Mouse (Mus musculus) urinary bladder, postnatal 4 days (tissue): ENCODE measurements at regions not wholly inside any gene's neighbourhood (a gene's known extent, or its start where the extent isn't known, plus 50 kb on each side); places are given as distances from the start of the nearest gene placed in this dataset.

Experiments used
- DNase-seq, 2 experiments: peaks; one replicate each; pipeline ENCODE4 v3.0.0; 2021 to 2022; ENCODE audit warnings: low spot score in 2 of 2

- no peak for DNase-seq
Observed at GRCm38 (mm10) chr9:113091881-113092280, 616.2 kb downstream of the Pdcd6ip start.

DNA sequence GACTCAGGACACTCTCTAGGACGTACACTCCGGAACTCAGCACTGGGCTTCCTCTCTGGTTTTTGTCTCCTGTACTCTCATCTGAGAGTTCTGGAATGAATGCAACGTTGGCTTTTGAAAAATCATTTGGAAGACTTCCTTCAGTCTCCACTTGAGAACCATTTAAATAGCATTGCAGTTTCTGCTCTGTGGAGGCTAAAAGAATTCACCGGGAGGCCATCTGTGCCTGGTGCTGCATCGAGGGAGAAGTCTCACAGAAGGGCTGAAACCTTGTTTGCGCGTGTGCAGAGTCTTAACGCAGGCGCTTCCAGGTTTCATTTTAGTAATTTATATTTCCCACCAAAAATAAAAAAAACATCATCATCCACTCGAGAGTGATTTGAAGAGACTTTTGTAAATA is 620.3 kb downstream of the Pdcd6ip start:
- DNase-seq = no peak

GRCm38 (mm10) chr9:113085281-113085810 is 622.7 kb downstream of the Pdcd6ip start:
- no peak for DNase-seq

DNA sequence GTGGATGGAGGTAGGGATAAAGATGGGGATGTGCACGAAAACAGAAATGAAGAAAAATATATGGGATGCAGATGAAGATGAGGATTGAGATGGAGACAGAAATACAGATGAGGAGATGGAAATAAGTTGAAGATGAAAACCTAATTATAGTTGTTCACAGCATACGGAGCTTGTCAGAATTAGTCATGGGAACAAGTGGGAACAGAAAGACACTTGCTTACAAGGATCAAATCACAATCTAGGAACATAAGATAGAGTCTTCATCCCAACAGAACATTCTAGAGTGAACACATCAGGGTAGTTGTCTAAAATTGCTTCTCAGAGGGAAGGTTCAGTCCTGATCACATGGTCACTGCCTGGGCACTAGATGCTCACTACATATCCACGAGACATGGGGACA is 633.2 kb downstream of the Pdcd6ip start:
- no peak for DNase-seq

DNA sequence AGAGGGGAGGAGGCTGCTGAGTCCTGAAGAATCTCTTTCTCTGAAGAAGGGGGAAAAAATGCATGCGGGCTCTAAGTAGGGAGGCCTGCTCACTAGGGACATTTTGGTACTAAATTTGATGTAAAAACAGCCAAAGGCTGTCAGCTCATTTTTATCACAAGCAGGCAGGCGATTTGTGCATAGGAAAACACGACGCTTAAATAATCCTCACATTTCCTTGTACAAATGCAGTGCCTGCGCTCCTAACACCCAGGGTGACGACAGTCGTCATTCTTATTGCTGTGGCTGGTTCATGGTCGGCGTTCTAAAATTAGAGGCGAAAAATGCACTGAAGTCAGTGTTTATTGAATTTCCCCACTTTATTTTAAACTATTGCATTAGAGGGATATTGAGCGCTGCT is 650.6 kb downstream of the Pdcd6ip start:
- no peak for DNase-seq

DNA sequence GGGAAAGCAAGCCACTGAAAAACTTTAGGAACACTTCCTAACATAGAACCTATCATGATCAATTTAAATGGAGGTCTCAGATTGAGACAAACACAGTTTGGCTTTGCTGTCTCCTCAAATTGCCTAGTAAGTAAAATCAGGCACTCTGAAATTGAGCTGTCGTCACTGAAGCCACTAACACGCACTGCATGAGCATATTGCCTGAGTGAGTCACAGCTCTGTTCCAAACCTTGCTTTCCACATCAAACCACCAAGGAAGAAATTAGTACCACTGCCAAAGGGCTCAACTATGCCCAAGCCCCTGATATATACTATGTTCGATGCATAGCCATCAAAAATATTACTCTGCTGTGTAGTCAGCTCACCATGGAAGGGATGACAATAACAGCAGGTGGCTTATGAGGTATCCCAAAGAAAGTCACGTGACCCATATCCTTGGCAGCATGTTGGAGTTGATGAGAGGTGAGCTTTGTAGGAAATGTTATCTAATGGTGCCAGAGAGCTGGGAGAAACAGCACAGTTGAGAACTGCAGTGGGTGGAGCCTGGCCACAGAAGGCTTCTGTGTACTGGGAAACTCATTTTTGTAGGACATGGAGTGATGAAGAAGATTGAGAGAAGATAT is 663.4 kb downstream of the Pdcd6ip start:
- DNase-seq = no peak

DNA sequence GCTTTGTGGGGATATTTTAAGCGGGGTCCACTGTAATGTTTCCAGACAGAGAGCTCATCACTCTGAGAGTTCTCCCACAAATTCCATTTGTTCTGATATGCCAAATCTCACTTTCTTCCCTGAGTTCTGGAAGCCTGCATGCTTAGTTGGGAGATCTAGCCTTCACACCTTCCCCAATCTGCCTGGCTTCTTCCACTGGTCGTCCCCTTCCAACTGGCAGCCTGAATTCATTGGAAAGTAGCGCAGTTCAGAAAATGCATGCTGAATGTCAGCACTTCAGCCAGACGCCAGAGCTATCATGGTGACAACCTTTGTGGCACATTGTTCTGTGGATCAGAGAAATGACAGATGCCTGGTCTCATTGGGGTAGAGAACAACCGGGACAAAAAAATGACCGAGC is 667.2 kb downstream of the Pdcd6ip start:
- no peak for DNase-seq

DNA sequence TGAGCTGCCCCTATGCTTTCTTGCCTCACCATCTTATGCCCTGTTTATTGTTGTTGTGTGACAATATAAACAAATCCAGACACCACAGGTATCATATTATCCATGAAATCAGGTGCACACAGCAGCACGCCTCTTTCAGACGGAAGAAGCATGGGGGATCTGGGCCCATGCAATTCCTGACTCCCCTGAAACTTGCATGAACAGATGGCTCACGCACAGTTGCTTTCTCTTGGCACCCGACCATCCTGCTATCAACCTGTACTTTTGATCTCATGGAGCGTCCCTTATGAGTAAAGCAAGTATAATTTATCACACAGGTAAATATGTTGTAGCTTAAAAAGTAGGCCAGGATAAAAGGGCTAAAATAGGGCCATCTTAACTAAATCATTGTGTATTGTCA is 674.1 kb downstream of the Pdcd6ip start:
- DNase-seq = no peak

DNA sequence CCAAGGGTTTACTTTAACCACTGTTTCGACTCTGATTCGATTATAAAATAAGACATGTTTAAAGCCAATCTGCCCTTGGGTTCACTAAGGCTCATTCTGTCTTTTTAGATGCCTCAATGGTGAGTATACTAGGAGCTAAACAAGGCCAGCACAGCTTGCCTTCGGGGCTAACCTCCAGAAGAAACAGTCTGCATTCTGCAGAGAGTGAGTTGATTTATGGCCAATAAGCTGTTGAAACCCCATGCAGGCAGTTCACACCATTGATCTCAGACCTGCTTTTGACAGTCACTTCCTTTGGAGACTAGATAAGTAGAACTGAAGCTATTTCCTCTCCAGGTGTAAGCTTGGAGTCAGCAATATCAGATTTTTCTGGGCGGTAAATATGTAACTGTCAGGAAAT is 679.0 kb downstream of the Pdcd6ip start:
- DNase-seq = no peak

GRCm38 (mm10) chr9:113026904-113027193 is 681.2 kb downstream of the Pdcd6ip start:
- DNase-seq = no peak

GRCm38 (mm10) chr9:113026096-113026903 is 681.8 kb downstream of the Pdcd6ip start:
- DNase-seq = no peak

DNA sequence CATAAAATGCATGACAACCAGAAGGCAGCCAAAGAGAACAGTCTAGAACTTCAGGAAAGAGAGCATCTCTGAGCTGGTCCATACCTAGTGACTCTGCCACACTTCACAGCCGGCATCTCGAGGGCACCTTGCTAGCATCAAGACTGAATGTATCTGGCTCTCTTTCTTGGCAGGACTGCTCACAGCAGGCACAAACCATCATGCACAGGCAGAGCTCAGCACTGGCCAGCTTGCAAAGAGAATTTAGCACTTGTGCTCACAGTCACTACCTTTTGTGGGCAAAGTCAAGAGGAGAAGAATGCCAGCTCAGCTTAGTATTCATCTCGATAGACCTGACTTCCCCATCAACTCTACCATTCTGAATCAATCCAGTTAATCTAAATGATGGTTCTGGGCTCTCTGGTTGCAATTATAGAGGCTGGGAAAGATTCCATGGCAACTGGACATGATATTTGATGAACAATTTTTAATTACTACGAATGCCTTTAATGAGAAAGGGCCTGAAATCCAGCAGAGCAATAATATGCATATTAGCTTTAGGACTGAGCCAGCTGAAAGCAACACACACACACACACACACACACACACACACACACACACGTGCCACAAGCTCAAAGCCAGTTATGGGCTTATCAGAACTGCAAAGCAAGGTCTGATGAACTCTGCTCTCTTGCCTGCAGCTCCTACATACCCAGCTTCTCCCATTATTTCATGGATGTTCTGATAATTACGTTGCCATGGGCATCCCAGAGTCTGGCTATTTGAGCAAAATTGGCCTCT is 686.0 kb downstream of the Pdcd6ip start:
- DNase-seq = no peak

DNA sequence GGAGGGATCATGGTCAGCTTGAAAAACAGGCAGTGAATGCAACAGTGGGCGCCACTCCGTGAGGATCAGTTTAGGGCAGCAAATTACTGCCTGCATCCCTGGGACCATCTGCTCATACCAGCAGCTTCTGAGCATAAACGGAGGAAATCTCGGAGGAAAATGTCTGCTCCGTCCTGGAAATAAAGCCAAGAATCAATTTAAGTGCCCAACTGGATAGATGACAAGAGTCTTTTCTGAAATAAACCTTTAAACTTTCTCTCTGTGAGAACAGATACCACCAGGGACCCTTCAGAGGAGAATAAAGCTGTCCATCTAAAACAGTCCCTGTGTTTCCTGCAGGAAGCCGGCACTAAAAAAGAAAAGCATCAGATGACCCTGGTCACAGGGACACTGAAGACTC is 688.5 kb downstream of the Pdcd6ip start:
- no peak for DNase-seq

DNA sequence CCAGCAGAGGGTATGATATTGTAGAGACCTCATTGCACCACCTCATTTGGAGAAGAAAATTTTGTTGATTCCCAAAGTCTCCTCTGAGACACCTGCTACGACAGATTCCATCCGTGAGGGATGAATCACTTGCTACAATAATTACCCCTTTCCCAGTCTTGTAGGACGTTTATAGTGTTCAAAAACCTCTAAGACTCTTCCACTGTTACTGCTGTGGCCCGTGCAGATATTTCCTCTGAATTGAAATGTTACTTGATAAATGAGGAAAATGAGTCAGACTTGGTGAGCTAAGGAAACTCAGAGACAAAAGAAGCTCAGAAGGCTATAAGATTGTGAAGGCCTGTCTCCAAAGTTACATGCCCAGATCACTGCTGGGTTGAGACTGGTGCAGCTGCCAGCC is 700.0 kb downstream of the Pdcd6ip start:
- no peak for DNase-seq

DNA sequence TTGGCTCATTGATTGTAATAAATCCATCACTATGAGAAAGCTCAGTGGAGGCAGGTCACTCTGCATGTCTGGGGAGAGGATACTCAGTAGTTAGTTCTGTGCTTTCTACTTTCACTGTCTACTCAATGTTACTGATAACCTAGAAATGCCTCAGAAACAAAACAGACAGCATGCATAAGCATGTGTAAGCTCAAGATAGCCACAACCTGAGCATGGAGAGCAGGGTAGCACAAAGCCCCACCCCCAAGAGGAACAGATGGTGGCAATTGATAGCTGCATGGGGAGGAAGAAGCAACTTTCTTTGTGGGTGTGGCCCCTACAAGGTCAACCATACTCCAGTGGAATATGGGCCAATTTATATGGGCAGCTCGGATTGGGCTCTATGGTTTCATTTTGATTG is 711.9 kb downstream of the Pdcd6ip start:
- no peak for DNase-seq

DNA sequence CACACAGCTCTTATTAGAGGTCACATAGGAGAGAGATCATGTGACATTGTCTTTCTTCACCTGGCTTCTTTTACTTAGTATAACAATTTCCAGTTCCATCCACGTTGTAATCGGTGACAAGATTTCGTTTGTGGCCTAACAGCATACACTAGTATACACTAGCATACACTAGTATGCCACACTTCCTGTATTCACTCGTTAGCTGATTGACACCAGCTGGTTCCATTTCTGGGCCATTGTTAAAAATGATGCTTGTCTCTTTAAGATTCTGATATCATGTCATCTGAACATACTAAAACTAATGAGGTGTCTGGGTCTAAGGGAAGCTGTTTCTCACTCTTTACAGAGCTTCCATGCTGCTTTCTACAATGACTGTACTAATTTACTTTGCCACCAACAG is 713.3 kb downstream of the Pdcd6ip start:
- DNase-seq = no peak

DNA sequence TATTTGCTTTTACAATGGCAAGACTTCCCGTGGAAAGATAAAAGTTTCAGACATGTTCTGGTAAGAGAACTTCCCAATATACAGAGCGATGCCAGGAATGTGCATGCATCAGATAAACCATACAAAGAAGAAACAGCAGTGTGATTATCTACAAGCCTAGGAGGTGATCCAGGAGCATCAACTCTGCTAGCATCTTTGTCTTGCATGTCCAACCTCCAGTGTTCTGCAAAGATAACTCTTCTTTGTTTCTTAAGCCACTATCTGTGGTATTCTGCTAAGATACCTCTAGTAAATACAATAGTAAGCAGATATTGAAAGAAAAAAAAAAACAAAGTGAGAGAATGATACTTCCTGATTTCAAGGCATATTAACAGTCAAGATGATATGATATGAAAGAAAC is 714.4 kb downstream of the Pdcd6ip start:
- DNase-seq = no peak

DNA sequence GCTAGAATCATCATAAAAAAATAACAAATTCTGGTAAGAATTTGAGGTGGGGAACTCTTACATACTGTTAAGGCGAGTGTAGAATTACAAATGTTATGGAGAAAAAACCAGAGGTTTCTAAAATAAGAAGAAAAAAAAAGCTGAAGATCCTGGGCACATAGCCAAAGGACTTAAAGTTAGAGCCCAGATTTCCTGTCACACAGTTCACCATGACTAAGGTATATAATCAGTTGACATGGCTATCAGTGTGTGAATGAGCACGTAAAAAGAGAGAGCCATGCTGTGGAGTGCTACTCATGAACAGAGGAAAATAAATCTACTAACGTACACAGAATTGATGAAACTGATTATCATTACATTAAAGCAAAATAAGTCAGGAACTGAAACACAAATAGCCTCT is 715.1 kb downstream of the Pdcd6ip start:
- no peak for DNase-seq

- DNase-seq = no peak
Observed at GRCm38 (mm10) chr9:112983353-112983752, 724.7 kb downstream of the Pdcd6ip start.

DNA sequence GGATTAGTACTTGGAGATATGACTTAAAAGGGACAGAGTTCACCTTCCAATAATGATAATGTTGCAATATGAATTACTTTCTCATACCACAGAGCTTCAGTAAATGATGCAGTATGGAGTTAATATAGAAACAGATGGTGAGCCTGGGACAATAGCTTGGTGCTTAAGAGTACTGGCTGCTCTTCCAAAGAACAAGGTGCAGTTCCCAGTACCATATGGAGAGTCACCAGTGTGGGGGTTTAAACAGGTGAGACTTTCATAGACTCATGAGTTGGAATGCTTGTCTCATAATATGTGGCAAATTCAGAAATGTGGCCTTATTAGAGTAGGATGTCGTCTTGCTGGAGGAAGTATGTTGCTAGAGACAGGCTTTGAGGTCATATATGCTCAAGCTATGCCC is 715.8 kb upstream of the Arpp21 start:
- no peak for DNase-seq

GRCm38 (mm10) chr9:112950056-112950455 is 714.3 kb upstream of the Arpp21 start:
- no peak for DNase-seq

GRCm38 (mm10) chr9:112938781-112939180 is 703.0 kb upstream of the Arpp21 start:
- DNase-seq = no peak
